Mouse (Mus musculus): ENCODE measurements around the gene Srebf2.

DNA sequence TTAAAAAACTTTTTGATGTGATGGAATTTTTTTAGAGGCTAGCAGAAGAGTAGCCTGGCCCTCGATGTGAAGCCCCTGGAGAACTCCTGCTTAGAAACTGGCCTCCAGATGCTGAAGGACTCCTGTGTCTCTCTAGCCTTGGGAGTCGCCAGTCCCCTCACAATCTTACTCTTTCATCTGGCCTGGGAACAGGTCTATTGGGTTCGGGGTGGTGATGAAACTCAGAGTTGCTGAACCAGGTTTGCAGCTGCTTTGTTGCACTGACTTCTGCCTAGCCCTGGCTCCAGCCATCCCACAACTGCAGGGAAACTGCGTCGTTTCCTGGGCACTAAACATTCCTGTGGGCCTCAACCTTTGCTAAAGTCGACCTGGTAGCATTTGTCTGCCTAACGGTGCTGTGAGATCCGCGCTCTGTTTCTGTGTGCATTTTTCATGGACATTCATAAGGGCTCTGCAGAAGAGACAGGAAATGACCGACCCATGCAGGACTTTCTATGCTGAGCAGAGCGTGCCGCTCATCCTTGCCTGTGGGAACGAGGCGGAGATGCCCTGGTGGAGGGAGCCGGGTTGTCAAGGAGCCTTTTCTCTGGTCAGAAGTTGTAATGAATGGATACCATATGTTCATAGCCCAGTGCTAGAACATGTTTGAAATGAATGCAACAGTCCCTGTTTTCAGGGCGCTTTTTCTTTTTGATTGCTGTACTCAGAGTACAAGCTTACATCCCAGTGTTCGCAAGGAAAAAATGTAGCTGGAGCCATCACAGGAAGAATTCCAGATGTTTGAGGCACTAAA, 11.5 kb downstream of the Srebf2 start:
- TF ChIP-seq ZNF384 (IDR thresholded peaks at IDR 0.05; ENCODE audit: low read depth, low read length) (no peak), MAFK (IDR thresholded peaks at IDR 0.05; ENCODE audit: insufficient read depth, low read depth, low read length) (no peak), CHD2 (IDR thresholded peaks at IDR 0.05; ENCODE audit: low read depth, low read length) (no peak), ZC3H11A (IDR thresholded peaks at IDR 0.05; ENCODE audit: borderline replicate concordance, low read depth, low read length) (no peak), HCFC1 (IDR thresholded peaks at IDR 0.05; ENCODE audit: borderline replicate concordance, insufficient read depth, low read length) (no peak)

Data from ES-E14 (cell line).